Mouse (Mus musculus) gonadal fat pad, adult 2 months (tissue): ENCODE data around the gene Tmem144. TPM values are rescaled to one million over a fixed set of nuclear protein-coding genes. Genes with fewer than 3 reads are reported as not detected.
A peak's percentile ranks its signal among the peaks of the same experiment; 100 is the strongest.

Source experiments
- DNase-seq: peaks from one replicate; pipeline ENCODE4 v3.0.0-alpha.2; 2012; ENCODE audit warnings: low read depth
- polyA plus RNA-seq: library from polyadenylated mRNA; depleted of rRNA; stranded (reverse); fragments of >200 nt; gene quantifications from 2 replicates; pipeline ENCODE4 v1.2.3, GENCODE M21; 2012

The Tmem144 gene
- polyA plus RNA-seq, 1 experiment: 1.6 TPM

- peak; percentile 83 for DNase-seq
Measured at GRCm38 (mm10) chr3:79864824-79865223, 12.3 kb upstream of the Tmem144 start.

- no peak for DNase-seq
Measured at GRCm38 (mm10) chr3:79858221-79858620, 5.6 kb upstream of the Tmem144 start.

GRCm38 (mm10) chr3:79857780-79858179 is 5.2 kb upstream of the Tmem144 start:
- DNase-seq: no peak

GRCm38 (mm10) chr3:79852108-79852507 is 465 bp downstream of the Tmem144 start:
- no peak for DNase-seq

GRCm38 (mm10) chr3:79850656-79851055 is 1.9 kb downstream of the Tmem144 start:
- no peak for DNase-seq

- DNase-seq: no peak
Measured at GRCm38 (mm10) chr3:79849621-79850020, 3.0 kb downstream of the Tmem144 start.

GRCm38 (mm10) chr3:79848841-79849240 is 3.7 kb downstream of the Tmem144 start:
- no peak for DNase-seq

GRCm38 (mm10) chr3:79846633-79847032 is 5.9 kb downstream of the Tmem144 start:
- no peak for DNase-seq

- DNase-seq: no peak
Measured at GRCm38 (mm10) chr3:79843999-79844398, 8.6 kb downstream of the Tmem144 start.

- DNase-seq: no peak
Measured at GRCm38 (mm10) chr3:79842616-79843016, 10.0 kb downstream of the Tmem144 start.

- no peak for DNase-seq
Measured at GRCm38 (mm10) chr3:79842165-79842564, 10.4 kb downstream of the Tmem144 start.

- DNase-seq: no peak
Measured at GRCm38 (mm10) chr3:79841475-79841874, 11.1 kb downstream of the Tmem144 start.

- no peak for DNase-seq
Measured at GRCm38 (mm10) chr3:79838751-79839150, 13.8 kb downstream of the Tmem144 start.

- DNase-seq: no peak
Measured at GRCm38 (mm10) chr3:79829289-79829688, 23.3 kb downstream of the Tmem144 start.

- DNase-seq: no peak
Measured at GRCm38 (mm10) chr3:79825067-79825780, 27.3 kb downstream of the Tmem144 start.

- no peak for DNase-seq
Measured at GRCm38 (mm10) chr3:79823176-79823575, 29.4 kb downstream of the Tmem144 start.

- no peak for DNase-seq
Measured at GRCm38 (mm10) chr3:79821131-79821530, 31.4 kb downstream of the Tmem144 start.

GRCm38 (mm10) chr3:79818202-79818995 is 34.2 kb downstream of the Tmem144 start:
- no peak for DNase-seq

GRCm38 (mm10) chr3:79816229-79816628 is 36.3 kb downstream of the Tmem144 start:
- no peak for DNase-seq

- DNase-seq: no peak
Measured at GRCm38 (mm10) chr3:79813814-79814490, 38.6 kb downstream of the Tmem144 start.

- no peak for DNase-seq
Measured at GRCm38 (mm10) chr3:79812042-79812441, 40.5 kb downstream of the Tmem144 start.

GRCm38 (mm10) chr3:79811632-79812031 is 40.9 kb downstream of the Tmem144 start:
- no peak for DNase-seq

- DNase-seq: no peak
Measured at GRCm38 (mm10) chr3:79810563-79810962, 42.0 kb downstream of the Tmem144 start.
